Mouse (Mus musculus) MEL (cell line): Measurements from ENCODE around the gene Hoxc6. TPM values are rescaled to one million over a fixed set of nuclear protein-coding genes. Genes with fewer than 3 reads are reported as not detected.

ENCODE experiments used
- DNase-seq: peaks from one replicate; pipeline ENCODE4 v3.0.0; 2011; ENCODE audit warnings: low read depth, low spot score
- H3K27ac ChIP-seq: 2 replicates; pipeline ENCODE4 v1.5.1; 2012; ENCODE audit warnings: low read depth, mild to moderate bottlenecking, control low read depth, low read length, moderate library complexity; ENCODE audit not compliant: control insufficient read depth
- H3K27me3 ChIP-seq, 2 experiments: fragments of 150-350 bp in 1 of 2; sonication (generic) in 1 of 2; 2 replicates each; pipeline ENCODE4 v1.6.1; 2012; ENCODE audit warnings: low read length in 2 of 2, mild to moderate bottlenecking in 2 of 2, improper control_type of control experiment in 1 of 2, moderate library complexity in 1 of 2; ENCODE audit not compliant: insufficient read depth in 2 of 2, control insufficient read depth in 1 of 2
- H3K36me3 ChIP-seq, 2 experiments: 2 replicates each; pipeline ENCODE4 v1.6.1; 2012 to 2014; ENCODE audit warnings: low read length in 2 of 2, improper control_type of control experiment in 1 of 2, inconsistent platforms in 1 of 2, mild to moderate bottlenecking in 1 of 2; ENCODE audit not compliant: insufficient read depth in 2 of 2, control insufficient read depth in 1 of 2
- H3K4me1 ChIP-seq, 2 experiments: fragments of 150-350 bp in 1 of 2; sonication (generic) in 1 of 2; 2 replicates each; pipeline ENCODE4 v1.6.1; 2012; ENCODE audit warnings: low read length in 2 of 2, improper control_type of control experiment in 1 of 2, mild to moderate bottlenecking in 1 of 2; ENCODE audit not compliant: insufficient read depth in 2 of 2, control insufficient read depth in 1 of 2
- H3K4me3 ChIP-seq, 2 experiments: fragments of 150-350 bp in 1 of 2; sonication (generic) in 1 of 2; 2 replicates each; pipeline ENCODE4 v1.5.1; 2012; ENCODE audit warnings: low read depth in 2 of 2, low read length in 2 of 2, mild to moderate bottlenecking in 2 of 2, moderate library complexity in 2 of 2, control low read depth in 1 of 2, improper control_type of control experiment in 1 of 2; ENCODE audit not compliant: control insufficient read depth in 1 of 2, insufficient read depth in 1 of 2
- H3K79me2 ChIP-seq: 2 replicates; pipeline ENCODE4 v1.6.1; 2012; ENCODE audit warnings: mild to moderate bottlenecking, low read length, moderate library complexity; ENCODE audit not compliant: control insufficient read depth, poor library complexity, insufficient read depth
- H3K9ac ChIP-seq: 2 replicates; pipeline ENCODE4 v1.6.1; 2012; ENCODE audit warnings: low read depth, mild to moderate bottlenecking, control low read depth, low read length, moderate library complexity; ENCODE audit not compliant: control insufficient read depth, poor library complexity, severe bottlenecking
- H3K9me3 ChIP-seq: fragments of 150-350 bp; sonication (generic); replicated peaks from 2 replicates; pipeline ENCODE4 v1.6.1; 2012; ENCODE audit warnings: mild to moderate bottlenecking, low read length, improper control_type of control experiment, moderate library complexity; ENCODE audit not compliant: insufficient read depth
- BHLHE40 ChIP-seq: IDR thresholded peaks from 2 replicates; pipeline ENCODE4 v1.6.1; 2012; ENCODE audit warnings: low read depth, mild to moderate bottlenecking, inconsistent platforms, low read length, improper control_type of control experiment, borderline replicate concordance
- ETS1 ChIP-seq: IDR thresholded peaks from 2 replicates; pipeline ENCODE4 v1.6.1; 2012; ENCODE audit warnings: low read depth, mild to moderate bottlenecking, inconsistent platforms, low read length, improper control_type of control experiment, moderate library complexity
- RCOR1 ChIP-seq: IDR thresholded peaks from 2 replicates; pipeline ENCODE4 v1.6.1; 2012; ENCODE audit warnings: low read depth, mild to moderate bottlenecking, inconsistent platforms, low read length, improper control_type of control experiment
- TBP ChIP-seq: IDR thresholded peaks from 2 replicates; pipeline ENCODE4 v1.8.0; 2011; ENCODE audit warnings: low read depth, low read length, improper control_type of control experiment
- TCF12 ChIP-seq: IDR thresholded peaks from 2 replicates; pipeline ENCODE4 v1.6.1; 2014; ENCODE audit warnings: low read depth, mild to moderate bottlenecking, inconsistent platforms, low read length, improper control_type of control experiment, moderate library complexity
- USF2 ChIP-seq, 2 experiments: IDR thresholded peaks; 2 replicates each; pipeline ENCODE4 v1.6.1; 2011 to 2012; ENCODE audit warnings: improper control_type of control experiment in 2 of 2, low read length in 2 of 2, borderline replicate concordance in 1 of 2, inconsistent platforms in 1 of 2, low read depth in 1 of 2, mild to moderate bottlenecking in 1 of 2; ENCODE audit not compliant: insufficient read depth in 1 of 2
- ZNF384 ChIP-seq: IDR thresholded peaks from 2 replicates; pipeline ENCODE4 v1.6.1; 2012; ENCODE audit warnings: low read depth, mild to moderate bottlenecking, inconsistent platforms, low read length, improper control_type of control experiment
- polyA plus RNA-seq, 2 experiments: library from polyadenylated mRNA; stranded (reverse) in 1 of 2; unstranded in 1 of 2; fragments of >175 nt in 1 of 2; fragments of >200 nt in 1 of 2; gene quantifications; 2 replicates each; pipeline versions ENCODE4 v1.2.1 to v1.2.4; 2012; ENCODE audit warnings: low replicate concordance in 2 of 2, low read depth in 1 of 2; ENCODE audit not compliant: insufficient read length in 2 of 2, insufficient read depth in 1 of 2, missing spikeins in 1 of 2
- total RNA-seq: library from RNA; depleted of rRNA; stranded (reverse); fragments of 300-350 nt; gene quantifications from 2 replicates; pipeline ENCODE4 v1.2.3, GENCODE M21; 2012

Gene Hoxc6
- total and polyA plus RNA-seq, 3 experiments = 2.3 to 9.4 TPM; not detected in 1

DNA sequence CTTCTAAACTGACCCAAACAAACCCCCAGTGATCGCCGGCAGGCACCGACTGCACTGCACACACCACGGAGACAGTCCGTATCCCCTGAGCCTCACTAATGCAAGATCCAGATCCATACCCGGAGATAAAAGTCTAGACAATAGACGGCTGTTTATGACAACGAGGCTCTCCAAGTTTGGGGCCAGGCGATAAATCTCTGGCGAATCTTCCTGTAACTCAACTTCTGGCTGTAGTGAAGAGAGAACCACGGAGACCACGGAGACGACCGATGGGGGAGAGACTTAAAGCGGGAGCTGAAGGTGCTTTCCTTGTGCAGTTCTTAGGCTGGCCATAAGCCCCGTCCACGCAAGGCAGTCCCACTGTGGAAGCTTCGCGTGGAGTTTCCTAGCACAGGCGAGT lies 48.4 kb upstream of the Hoxc6 start:
- H3K9ac ChIP-seq = no peak overlapping the region
- H3K79me2 ChIP-seq = no peaks in the 10 kb centered on the region; the same call in 1 of the 2 replicates
- no peak for TF ChIP-seq ZNF384
- TF ChIP-seq, all 39 proteins: peak for 0
- Histone ChIP-seq H3K4me1 (peaks cover 5 to 6% of the 10 kb centered on the region in 2 experiments; a peak in 3 of 4 replicates), H3K27ac (no peak overlapping the region), H3K9me3 (no peaks in the 10 kb centered on the region), H3K27me3 (peaks cover 22 to 38% of the 10 kb centered on the region in 2 experiments), H3K36me3 (peaks cover 0 to 5% of the 10 kb centered on the region in 2 experiments; a peak in 1 of 4 replicates), H3K4me3 (no peak overlapping the region)
- no peak for DNase-seq

DNA sequence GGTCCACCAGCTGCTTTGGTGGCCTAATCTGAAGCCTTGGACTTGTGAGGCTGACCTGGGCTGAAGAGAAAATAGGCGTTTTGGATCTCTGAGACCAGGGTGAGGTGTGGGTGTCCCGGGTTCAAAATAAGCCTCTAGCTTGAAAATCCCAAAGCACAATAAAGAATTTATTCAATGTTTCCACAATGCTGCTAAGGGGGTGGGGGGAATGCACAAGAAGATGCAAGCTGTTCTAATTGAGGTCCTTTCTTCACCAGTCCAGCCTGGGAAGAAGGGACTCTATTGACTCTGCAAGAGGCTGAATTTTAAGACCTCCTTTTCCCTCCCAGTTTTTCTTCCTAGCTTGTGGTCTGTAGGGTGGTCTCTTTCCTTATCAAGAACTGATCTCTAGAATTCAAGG lies 47.2 kb upstream of the Hoxc6 start:
- H3K4me3 ChIP-seq = no peak overlapping the region
- H3K79me2 ChIP-seq = no peaks in the 10 kb centered on the region
- H3K27ac ChIP-seq = no peak overlapping the region
- no peak for DNase-seq
- peaks cover 22 to 38% of the 10 kb centered on the region in 2 experiments for H3K27me3 ChIP-seq
- H3K9ac ChIP-seq = no peak overlapping the region
- H3K4me1 ChIP-seq = peaks cover 4 to 5% of the 10 kb centered on the region in 2 experiments; a peak in 2 of 4 replicates
- no peaks in the 10 kb centered on the region for H3K9me3 ChIP-seq
- peaks cover 0 to 2% of the 10 kb centered on the region in 2 experiments; a peak in 1 of 4 replicates for H3K36me3 ChIP-seq
- TF ChIP-seq TCF12 (no peak), USF2 (IDR thresholded peaks at IDR 0.05; ENCODE audit: borderline replicate concordance in 1 of 2, insufficient read depth in 1 of 2, low read depth in 1 of 2, low read length in 2 of 2) (no peak), ETS1 (no peak), RCOR1 (no peak)

DNA sequence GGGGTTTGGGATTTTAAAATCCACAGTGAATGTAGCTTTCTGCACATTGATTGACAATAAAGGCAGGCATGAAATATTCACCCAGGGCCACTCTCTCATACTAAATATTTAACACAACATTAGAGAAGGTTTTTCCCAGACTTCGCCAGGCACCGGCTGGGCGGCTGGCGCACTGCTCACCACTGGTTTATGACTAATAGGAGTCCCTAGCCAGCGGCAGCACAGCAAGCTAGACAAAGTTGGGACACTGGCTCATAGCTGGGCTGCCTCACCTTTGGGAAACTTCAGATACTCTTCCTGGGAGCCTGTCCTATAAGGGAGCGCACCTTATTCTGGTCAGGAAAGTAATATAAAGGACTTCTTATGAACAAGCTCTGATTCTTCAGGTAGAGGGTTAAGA lies 44.5 kb upstream of the Hoxc6 start:
- H3K27ac ChIP-seq = no peak overlapping the region
- H3K27me3 ChIP-seq = peaks cover 25 to 37% of the 10 kb centered on the region in 2 experiments
- no peaks in the 10 kb centered on the region for H3K79me2 ChIP-seq
- no peaks in the 10 kb centered on the region for H3K9me3 ChIP-seq
- TF ChIP-seq ZNF384 (no peak), TBP (no peak), BHLHE40 (no peak)
- no peak for DNase-seq
- no peak overlapping the region for H3K9ac ChIP-seq
- H3K36me3 ChIP-seq = no peaks in the 10 kb centered on the region
- no peaks in the 10 kb centered on the region for H3K4me1 ChIP-seq
- no peak overlapping the region for H3K4me3 ChIP-seq
